Mouse (Mus musculus): Measurements from ENCODE around the gene 1700057G04Rik.

Gene 1700057G04Rik

GRCm38 (mm10) chr9:92402628-92403027, 93.5 kb downstream of the 1700057G04Rik start:
- DNase-seq: no peak
